Mouse (Mus musculus) intestine, embryonic 14.5 days (tissue): ENCODE results near the gene Lrmda. TPM values are rescaled to one million over a fixed set of nuclear protein-coding genes. Genes with fewer than 3 reads are reported as not detected.
A peak's percentile ranks its signal among the peaks of the same experiment; 100 is the strongest.

Experiments used
- ATAC-seq: fragments of 200-750 bp; cut with Nextera tagmentation; replicated peaks from 2 replicates; pipeline ENCODE4 v1.8.0; 2017; ENCODE audit warnings: low read depth, moderate number of reproducible peaks, moderate TSS enrichment, moderate library complexity; ENCODE audit not compliant: low FRiP score, low TSS enrichment
- DNase-seq: peaks from one replicate; pipeline ENCODE4 v3.0.0-alpha.2; 2018; ENCODE audit warnings: low spot score
- H3K27ac ChIP-seq: fragments of 300-500 bp; sonication (generic); 2 replicates; pipeline ENCODE4 v1.5.1; 2014; ENCODE audit warnings: low read depth, mild to moderate bottlenecking, control low read depth
- H3K27me3 ChIP-seq: fragments of 300-500 bp; sonication (generic); replicated peaks from 2 replicates; pipeline ENCODE4 v1.6.1; 2014; ENCODE audit warnings: low read length, control low read depth; ENCODE audit not compliant: control insufficient read depth, insufficient read depth
- H3K36me3 ChIP-seq: fragments of 300-500 bp; sonication (generic); 2 replicates; pipeline ENCODE4 v1.6.1; 2014; ENCODE audit warnings: low read length, control low read depth; ENCODE audit not compliant: control insufficient read depth, insufficient read depth
- H3K4me1 ChIP-seq: fragments of 300-500 bp; sonication (generic); replicated peaks from 2 replicates; pipeline ENCODE4 v1.6.1; 2014; ENCODE audit warnings: low read length, control low read depth, mixed read lengths; ENCODE audit not compliant: control insufficient read depth, insufficient read depth
- H3K4me2 ChIP-seq: fragments of 300-500 bp; sonication (generic); 2 replicates; pipeline ENCODE4 v1.6.1; 2014; ENCODE audit warnings: low read length
- H3K4me3 ChIP-seq: fragments of 300-500 bp; sonication (generic); 2 replicates; pipeline ENCODE4 v1.5.1; 2014; ENCODE audit warnings: low read depth, low read length, control low read depth, mixed read lengths
- H3K9ac ChIP-seq: fragments of 300-500 bp; sonication (generic); 2 replicates; pipeline ENCODE4 v1.6.1; 2014; ENCODE audit warnings: mild to moderate bottlenecking, low read length
- H3K9me3 ChIP-seq: fragments of 300-500 bp; sonication (generic); 2 replicates; pipeline ENCODE4 v1.6.1; 2016; ENCODE audit warnings: low read length, control low read depth; ENCODE audit not compliant: control insufficient read depth
- WGBS: fragments of 180-500 bp; shearing (Covaris S2); extraction: QIAGEN DNeasy Blood & Tissue Kit; methylation state at CpG from one replicate; pipeline ENCODE4 v1.1.7; 2014; 5-methylcytosine and 5-hydroxymethylcytosine counted together
- polyA plus RNA-seq: library from polyadenylated mRNA; unstranded; fragments of >200 nt; fragmentation: Nextera tagmentation; extraction: Ambion mirVana; gene quantifications from 2 replicates; pipeline ENCODE4 v1.2.1, GENCODE M21; 2014

Lrmda gene
- polyA plus RNA-seq, 1 experiment from 2014 or later: 0.70 TPM

- H3K4me2 ChIP-seq: no peak overlapping the region
- no peak for ATAC-seq
- H3K9ac ChIP-seq: no peak overlapping the region
- H3K9me3 ChIP-seq: no peaks in the 10 kb centered on the region
- DNase-seq: no peak
- peaks cover 29% of the 10 kb centered on the region for H3K4me1 ChIP-seq
- H3K27ac ChIP-seq: peak overlapping the region; percentile 57; the same call in 1 of the 2 replicates
- no peak overlapping the region for H3K4me3 ChIP-seq
- H3K36me3 ChIP-seq: no peaks in the 10 kb centered on the region
- no peaks in the 10 kb centered on the region for H3K27me3 ChIP-seq
- WGBS: 37% methylated on average over 6 of the region's 6 CpGs
These were observed 29.3 kb downstream of the Lrmda start for GRCm38 (mm10) chr14:22048900-22049199.

DNA sequence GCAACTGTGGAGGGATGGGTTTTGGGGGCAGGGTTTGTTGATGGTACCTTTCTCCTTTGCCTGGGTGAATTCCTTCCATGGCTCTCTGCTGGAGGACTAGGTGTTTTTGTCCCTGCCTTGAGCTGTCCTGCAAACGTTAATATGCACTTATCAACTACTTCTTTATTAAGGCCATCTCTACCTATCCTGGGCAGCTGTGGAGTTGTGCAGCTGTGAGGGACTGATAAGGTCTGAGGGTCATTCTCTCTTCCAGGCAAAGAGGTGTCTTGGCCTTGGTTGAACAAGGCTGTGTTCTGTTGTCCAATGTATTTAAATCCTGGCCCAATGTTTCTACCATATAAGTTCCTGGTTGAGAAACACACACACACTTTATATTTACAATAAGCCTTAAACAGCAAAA lies 29.8 kb downstream of the Lrmda start:
- Histone ChIP-seq H3K4me3 (no peak overlapping the region), H3K9me3 (no peaks in the 10 kb centered on the region), H3K36me3 (no peaks in the 10 kb centered on the region), H3K27me3 (no peaks in the 10 kb centered on the region), H3K4me2 (no peak overlapping the region), H3K9ac (no peak overlapping the region), H3K4me1 (peaks cover 29% of the 10 kb centered on the region), H3K27ac (no peak overlapping the region)
- ATAC-seq: no peak
- 38% methylated on average over 1 of the region's 1 CpGs for WGBS
- DNase-seq: no peak

GRCm38 (mm10) chr14:22051941-22052664 lies 32.6 kb downstream of the Lrmda start:
- DNase-seq: no peak
- H3K9me3 ChIP-seq: no peaks in the 10 kb centered on the region
- no peak overlapping the region for H3K4me3 ChIP-seq
- H3K36me3 ChIP-seq: no peaks in the 10 kb centered on the region
- no peak overlapping the region for H3K4me2 ChIP-seq
- peak overlapping the region; percentile 47 for H3K27ac ChIP-seq
- ATAC-seq: no peak
- no peak overlapping the region for H3K9ac ChIP-seq
- H3K27me3 ChIP-seq: no peaks in the 10 kb centered on the region
- peaks cover 53% of the 10 kb centered on the region for H3K4me1 ChIP-seq
- WGBS: 35% methylated on average over 14 of the region's 14 CpGs

DNA sequence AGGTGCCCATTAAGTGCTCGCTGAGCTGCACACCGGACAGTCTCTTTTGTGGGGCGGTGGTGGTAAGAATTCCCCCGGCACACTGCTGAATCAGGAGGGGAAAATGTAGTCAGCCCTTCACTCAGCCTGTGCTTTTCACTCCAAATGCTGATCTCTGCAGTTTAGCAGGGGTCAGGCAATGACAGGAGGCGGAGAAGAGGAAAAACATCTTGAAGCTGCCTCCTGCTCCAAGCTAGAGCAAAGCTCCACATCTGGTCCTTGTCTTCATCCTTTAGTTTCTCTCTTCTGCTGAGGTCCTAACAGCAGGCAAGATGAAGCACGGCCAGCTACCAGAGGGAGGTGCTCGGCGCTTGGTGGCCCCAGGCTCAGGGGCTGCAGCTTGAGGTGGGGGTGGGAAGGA lies 36.1 kb downstream of the Lrmda start:
- H3K27me3 ChIP-seq: no peaks in the 10 kb centered on the region
- no peaks in the 10 kb centered on the region for H3K9me3 ChIP-seq
- ATAC-seq (peak; percentile 50; the same call in 1 of the 2 replicates), DNase-seq (no peak)
- no peak overlapping the region for H3K4me3 ChIP-seq
- H3K36me3 ChIP-seq: no peaks in the 10 kb centered on the region
- H3K4me1 ChIP-seq: peaks cover 40% of the 10 kb centered on the region
- no peak overlapping the region for H3K9ac ChIP-seq
- 31% methylated on average over 8 of the region's 8 CpGs for WGBS
- peak overlapping the region; percentile 6; the same call in 1 of the 2 replicates for H3K4me2 ChIP-seq
- peak overlapping the region; percentile 74 for H3K27ac ChIP-seq

DNA sequence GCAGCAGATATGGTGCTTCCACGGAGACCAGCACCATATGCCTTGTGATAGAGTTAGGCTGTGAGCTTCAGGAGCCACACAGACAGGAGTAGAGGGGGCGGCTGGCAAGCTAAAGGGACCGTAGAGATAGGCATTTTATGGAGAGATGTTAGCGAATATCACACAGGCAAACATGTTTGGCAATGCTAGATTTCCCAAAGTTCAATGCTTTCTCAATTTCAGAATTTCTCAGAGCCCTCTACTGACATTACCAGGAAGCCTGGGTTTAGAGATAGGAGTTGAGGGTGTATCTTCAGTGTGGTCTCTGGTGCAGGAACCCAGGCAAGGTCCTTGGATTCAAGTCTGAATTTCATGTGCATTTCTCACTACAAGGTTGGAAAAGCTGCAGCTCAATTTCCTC lies 36.7 kb downstream of the Lrmda start:
- WGBS: 79% methylated on average over 4 of the region's 4 CpGs
- no peak for ATAC-seq
- Histone ChIP-seq H3K9ac (no peak overlapping the region), H3K4me3 (no peak overlapping the region), H3K27ac (peak overlapping the region; percentile 74), H3K4me2 (no peak overlapping the region), H3K9me3 (no peaks in the 10 kb centered on the region), H3K36me3 (no peaks in the 10 kb centered on the region), H3K27me3 (no peaks in the 10 kb centered on the region), H3K4me1 (peaks cover 40% of the 10 kb centered on the region)
- no peak for DNase-seq

- Histone ChIP-seq H3K4me3 (no peak overlapping the region), H3K27me3 (no peaks in the 10 kb centered on the region), H3K27ac (no peak overlapping the region), H3K4me1 (peaks cover 24% of the 10 kb centered on the region), H3K4me2 (no peak overlapping the region), H3K9ac (no peak overlapping the region), H3K9me3 (no peaks in the 10 kb centered on the region), H3K36me3 (no peaks in the 10 kb centered on the region)
- WGBS: 64% methylated on average over 1 of the region's 1 CpGs
- ATAC-seq: no peak
- DNase-seq: no peak
These were observed 39.2 kb downstream of the Lrmda start for GRCm38 (mm10) chr14:22058729-22059128.

DNA sequence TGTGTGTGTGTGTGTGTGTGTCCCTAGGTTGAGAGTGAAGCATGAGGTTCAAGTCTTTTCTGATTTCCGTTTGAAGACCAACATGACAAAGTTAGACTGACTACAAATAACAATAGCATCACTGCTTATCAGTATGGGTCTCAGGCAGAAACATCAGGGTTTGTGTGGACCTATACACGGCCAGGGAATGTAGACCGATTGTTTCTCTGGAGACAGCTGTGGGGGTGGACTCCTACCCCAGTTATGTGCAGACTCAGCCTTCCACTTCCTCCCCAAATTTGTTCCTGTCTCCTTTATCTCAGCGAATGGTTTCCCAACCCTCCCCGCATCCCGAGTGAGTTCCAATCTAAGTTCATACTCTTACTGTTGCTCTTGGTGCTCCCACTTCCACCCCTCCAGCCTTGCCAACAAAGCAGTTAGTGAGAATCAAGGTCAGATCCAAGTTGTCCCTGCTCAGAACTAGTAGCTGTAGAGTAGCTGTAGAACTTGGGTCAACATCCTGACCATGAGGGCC lies 39.9 kb downstream of the Lrmda start:
- no peaks in the 10 kb centered on the region for H3K9me3 ChIP-seq
- H3K9ac ChIP-seq: no peak overlapping the region
- peaks cover 24% of the 10 kb centered on the region for H3K4me1 ChIP-seq
- H3K27me3 ChIP-seq: no peaks in the 10 kb centered on the region
- DNase-seq (no peak), ATAC-seq (no peak)
- H3K4me3 ChIP-seq: no peak overlapping the region
- no peaks in the 10 kb centered on the region for H3K36me3 ChIP-seq
- H3K27ac ChIP-seq: no peak overlapping the region
- WGBS: 79% methylated on average over 6 of the region's 6 CpGs
- H3K4me2 ChIP-seq: no peak overlapping the region

- WGBS: 71% methylated on average over 7 of the region's 7 CpGs
- no peaks in the 10 kb centered on the region for H3K27me3 ChIP-seq
- no peak for ATAC-seq
These were observed 41.3 kb downstream of the Lrmda start for GRCm38 (mm10) chr14:22060787-22061186.

More at GRCm38 (mm10) chr14:22060787-22061186, 41.3 kb downstream of the Lrmda start:
- Histone ChIP-seq H3K4me3 (no peak overlapping the region), H3K9ac (no peak overlapping the region), H3K9me3 (no peaks in the 10 kb centered on the region), H3K4me1 (peaks cover 12% of the 10 kb centered on the region), H3K36me3 (no peaks in the 10 kb centered on the region), H3K27ac (no peak overlapping the region), H3K4me2 (no peak overlapping the region)
- no peak for DNase-seq
